Mouse (Mus musculus) neural tube, embryonic 12.5 days (tissue): Measurements from ENCODE around the gene Tfip11. TPM values are rescaled to one million over a fixed set of nuclear protein-coding genes. Genes with fewer than 3 reads are reported as not detected.

Experiments
- ATAC-seq: fragments of 200-750 bp; cut with Nextera tagmentation; 2 replicates; pipeline ENCODE4 v1.8.0; 2017; ENCODE audit warnings: low read depth, mild to moderate bottlenecking, moderate TSS enrichment, moderate library complexity; ENCODE audit not compliant: low FRiP score
- H3K27ac ChIP-seq: fragments of 300-500 bp; sonication (generic); 2 replicates; pipeline ENCODE4 v1.5.1; 2016
- H3K27me3 ChIP-seq: fragments of 300-500 bp; sonication (generic); replicated peaks from 2 replicates; pipeline ENCODE4 v1.6.1; 2016; ENCODE audit warnings: mild to moderate bottlenecking
- H3K36me3 ChIP-seq: fragments of 300-500 bp; sonication (generic); 2 replicates; pipeline ENCODE4 v1.6.1; 2016; ENCODE audit warnings: mild to moderate bottlenecking
- H3K4me1 ChIP-seq: fragments of 300-500 bp; sonication (generic); 2 replicates; pipeline ENCODE4 v1.6.1; 2016
- H3K4me2 ChIP-seq: fragments of 300-500 bp; sonication (generic); replicated peaks from 2 replicates; pipeline ENCODE4 v1.6.1; 2016; ENCODE audit warnings: mild to moderate bottlenecking
- H3K4me3 ChIP-seq: fragments of 300-500 bp; sonication (generic); 2 replicates; pipeline ENCODE4 v1.5.1; 2016
- H3K9ac ChIP-seq: fragments of 300-500 bp; sonication (generic); 2 replicates; pipeline ENCODE4 v1.6.1; 2016; ENCODE audit warnings: mild to moderate bottlenecking
- H3K9me3 ChIP-seq: fragments of 300-500 bp; sonication (generic); 2 replicates; pipeline ENCODE4 v1.6.1; 2016; ENCODE audit warnings: mild to moderate bottlenecking
- WGBS: fragments of 180-500 bp; shearing (Covaris S2); methylation state at CpG from one replicate; pipeline ENCODE4 v1.1.7; 2016; 5-methylcytosine and 5-hydroxymethylcytosine counted together
- polyA plus RNA-seq: library from polyadenylated mRNA; unstranded; fragments of >200 nt; fragmentation: Nextera tagmentation; extraction: Ambion mirVana; gene quantifications from 2 replicates; pipeline ENCODE4 v1.2.1, GENCODE M21; 2016

Tfip11 gene
- polyA plus RNA-seq, 1 experiment from 2014 or later: 40.3 TPM

DNA sequence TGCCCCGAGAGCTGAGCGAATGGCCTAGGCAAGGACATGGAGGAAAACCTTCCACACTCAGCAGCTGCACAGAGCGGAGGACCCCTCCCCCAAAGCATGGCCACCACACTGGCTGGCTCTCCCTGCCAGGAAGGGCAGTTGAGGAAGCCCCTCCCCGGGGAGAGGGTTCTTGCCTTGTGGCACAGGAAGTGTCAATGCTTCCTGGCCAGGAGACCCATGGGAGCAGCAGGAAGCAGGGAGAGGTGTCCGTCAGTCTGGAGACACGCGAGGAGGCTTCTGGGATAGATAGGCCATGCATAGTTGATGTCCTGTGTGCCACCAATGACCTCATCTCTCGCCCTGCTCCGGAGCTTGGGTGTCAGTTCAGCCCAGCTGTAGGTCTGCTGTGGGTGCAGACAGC is 30.2 kb downstream of the Tfip11 start:
- no peak overlapping the region for H3K4me3 ChIP-seq
- no peak overlapping the region for H3K4me2 ChIP-seq
- H3K27me3 ChIP-seq: no peaks in the 10 kb centered on the region
- no peak overlapping the region for H3K27ac ChIP-seq
- no peaks in the 10 kb centered on the region for H3K4me1 ChIP-seq
- WGBS: 92% methylated on average over 9 of the region's 9 CpGs
- no peak overlapping the region for H3K9ac ChIP-seq
- peaks cover 52% of the 10 kb centered on the region for H3K36me3 ChIP-seq
- H3K9me3 ChIP-seq: no peaks in the 10 kb centered on the region
- no peak for ATAC-seq

GRCm38 (mm10) chr5:112359520-112359919 is 33.4 kb downstream of the Tfip11 start:
- peaks cover 45% of the 10 kb centered on the region for H3K36me3 ChIP-seq
- no peak overlapping the region for H3K27ac ChIP-seq
- no peaks in the 10 kb centered on the region for H3K27me3 ChIP-seq
- H3K9ac ChIP-seq: no peak overlapping the region
- H3K4me2 ChIP-seq: no peak overlapping the region
- 90% methylated on average over 4 of the region's 4 CpGs for WGBS
- no peak overlapping the region for H3K4me3 ChIP-seq
- 0 out of 2 replicates have a peak, but pooled peaks cover 5% of the 10 kb centered on the region for H3K9me3 ChIP-seq
- H3K4me1 ChIP-seq: no peaks in the 10 kb centered on the region
- no peak for ATAC-seq

DNA sequence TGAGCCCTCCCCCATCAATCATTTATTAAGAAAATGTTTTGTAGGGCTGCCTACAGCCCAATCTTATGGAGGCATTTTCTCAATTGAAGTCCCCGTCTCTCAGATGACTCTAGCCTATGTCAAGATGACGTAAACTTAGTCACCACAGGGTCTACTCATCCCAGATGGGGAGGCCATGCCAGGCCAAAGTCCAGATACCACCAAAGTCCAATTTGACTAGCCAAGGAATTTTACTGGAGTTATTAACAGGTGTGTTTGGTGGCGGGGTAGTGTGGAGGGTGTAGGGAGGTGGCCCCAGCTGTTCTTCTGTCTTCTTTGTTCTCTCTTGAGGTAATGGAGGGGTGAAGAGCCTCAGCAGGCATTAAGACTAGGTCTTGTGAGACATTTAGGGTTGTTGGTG is 33.9 kb downstream of the Tfip11 start:
- no peaks in the 10 kb centered on the region for H3K4me1 ChIP-seq
- no peak overlapping the region for H3K4me2 ChIP-seq
- 0 out of 2 replicates have a peak, but pooled peaks cover 5% of the 10 kb centered on the region for H3K9me3 ChIP-seq
- no peak overlapping the region for H3K27ac ChIP-seq
- H3K36me3 ChIP-seq: peaks cover 45% of the 10 kb centered on the region
- no peak overlapping the region for H3K4me3 ChIP-seq
- whole genome bisulfite sequencing: 78% methylated on average over 3 of the region's 3 CpGs
- H3K9ac ChIP-seq: no peak overlapping the region
- H3K27me3 ChIP-seq: no peaks in the 10 kb centered on the region
- ATAC-seq: no peak

- ATAC-seq: no peak
- WGBS: 62% methylated on average over 10 of the region's 10 CpGs
Measured at GRCm38 (mm10) chr5:112364184-112364797, 38.1 kb downstream of the Tfip11 start.

GRCm38 (mm10) chr5:112366879-112367278 is 40.7 kb downstream of the Tfip11 start:
- H3K27ac ChIP-seq: no peak overlapping the region
- ATAC-seq: no peak
- H3K36me3 ChIP-seq: peaks cover 78% of the 10 kb centered on the region
- H3K27me3 ChIP-seq: no peaks in the 10 kb centered on the region
- H3K4me3 ChIP-seq: no peak overlapping the region
- 0 out of 2 replicates have a peak, but pooled peaks cover 3% of the 10 kb centered on the region for H3K9me3 ChIP-seq
- 96% methylated on average over 6 of the region's 6 CpGs for WGBS
- no peak overlapping the region for H3K4me2 ChIP-seq
- no peak overlapping the region for H3K9ac ChIP-seq
- peaks cover 26% of the 10 kb centered on the region for H3K4me1 ChIP-seq

More at GRCm38 (mm10) chr5:112364184-112364797, 38.1 kb downstream of the Tfip11 start:
- Histone ChIP-seq H3K27me3 (no peaks in the 10 kb centered on the region), H3K9ac (no peak overlapping the region), H3K9me3 (0 out of 2 replicates have a peak, but pooled peaks cover 5% of the 10 kb centered on the region), H3K36me3 (peaks cover 60% of the 10 kb centered on the region), H3K4me3 (no peak overlapping the region), H3K4me2 (no peak overlapping the region), H3K4me1 (0 out of 2 replicates have a peak, but pooled peaks cover 1% of the 10 kb centered on the region), H3K27ac (no peak overlapping the region)

GRCm38 (mm10) chr5:112367338-112367737 is 41.2 kb downstream of the Tfip11 start:
- Histone ChIP-seq H3K4me1 (peaks cover 30% of the 10 kb centered on the region), H3K27ac (no peak overlapping the region), H3K9ac (no peak overlapping the region), H3K9me3 (no peaks in the 10 kb centered on the region), H3K27me3 (no peaks in the 10 kb centered on the region), H3K36me3 (peaks cover 74% of the 10 kb centered on the region), H3K4me3 (no peak overlapping the region), H3K4me2 (no peak overlapping the region)
- 85% methylated on average over 4 of the region's 4 CpGs for WGBS
- ATAC-seq: no peak

DNA sequence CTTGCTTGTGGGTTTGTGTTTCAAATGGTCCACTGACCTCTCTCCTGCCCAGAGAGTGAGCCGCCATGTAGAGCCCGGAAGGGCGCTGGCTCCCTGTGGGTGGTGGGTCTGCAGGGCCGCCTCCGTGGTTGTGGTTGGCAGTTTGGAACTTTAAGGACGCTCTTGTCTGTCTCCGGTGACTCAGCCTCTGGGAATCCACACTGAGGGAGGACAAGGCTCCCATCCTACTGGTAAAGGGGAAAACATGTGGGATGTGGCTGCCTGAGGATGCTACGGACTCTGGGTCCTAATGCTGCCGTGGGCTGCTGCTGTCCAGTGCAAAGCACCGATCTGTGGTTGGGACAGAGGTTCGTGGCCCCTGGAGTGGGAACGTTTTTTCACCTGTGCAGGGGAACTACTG is 41.8 kb downstream of the Tfip11 start:
- no peak overlapping the region for H3K9ac ChIP-seq
- peaks cover 74% of the 10 kb centered on the region for H3K36me3 ChIP-seq
- no peak for ATAC-seq
- H3K4me2 ChIP-seq: no peak overlapping the region
- WGBS: 92% methylated on average over 12 of the region's 12 CpGs
- H3K9me3 ChIP-seq: no peaks in the 10 kb centered on the region
- no peak overlapping the region for H3K4me3 ChIP-seq
- H3K27ac ChIP-seq: no peak overlapping the region
- peaks cover 36% of the 10 kb centered on the region for H3K4me1 ChIP-seq
- no peaks in the 10 kb centered on the region for H3K27me3 ChIP-seq

- H3K9me3 ChIP-seq: no peaks in the 10 kb centered on the region
- no peak overlapping the region for H3K4me2 ChIP-seq
- H3K36me3 ChIP-seq: peaks cover 72% of the 10 kb centered on the region
- H3K4me1 ChIP-seq: peaks cover 39% of the 10 kb centered on the region
- no peaks in the 10 kb centered on the region for H3K27me3 ChIP-seq
- 71% methylated on average over 10 of the region's 10 CpGs for WGBS
- no peak overlapping the region for H3K4me3 ChIP-seq
- H3K9ac ChIP-seq: no peak overlapping the region
- no peak overlapping the region for H3K27ac ChIP-seq
- no peak for ATAC-seq
Measured at GRCm38 (mm10) chr5:112368666-112369065, 42.5 kb downstream of the Tfip11 start.

GRCm38 (mm10) chr5:112369326-112369725 is 43.2 kb downstream of the Tfip11 start:
- no peak for ATAC-seq
- no peak overlapping the region for H3K9ac ChIP-seq
- no peak overlapping the region for H3K4me3 ChIP-seq
- H3K9me3 ChIP-seq: no peaks in the 10 kb centered on the region
- 82% methylated on average over 13 of the region's 13 CpGs for WGBS
- no peaks in the 10 kb centered on the region for H3K27me3 ChIP-seq
- peaks cover 71% of the 10 kb centered on the region for H3K36me3 ChIP-seq
- H3K4me2 ChIP-seq: no peak overlapping the region
- H3K4me1 ChIP-seq: peaks cover 39% of the 10 kb centered on the region
- H3K27ac ChIP-seq: no peak overlapping the region

GRCm38 (mm10) chr5:112370236-112370813 is 44.2 kb downstream of the Tfip11 start:
- Histone ChIP-seq H3K9me3 (no peaks in the 10 kb centered on the region), H3K36me3 (peaks cover 70% of the 10 kb centered on the region), H3K9ac (no peak overlapping the region), H3K27me3 (no peaks in the 10 kb centered on the region), H3K4me1 (peaks cover 39% of the 10 kb centered on the region), H3K4me2 (no peak overlapping the region), H3K27ac (no peak overlapping the region), H3K4me3 (no peak overlapping the region)
- no peak for ATAC-seq
- 90% methylated on average over 12 of the region's 12 CpGs for WGBS

DNA sequence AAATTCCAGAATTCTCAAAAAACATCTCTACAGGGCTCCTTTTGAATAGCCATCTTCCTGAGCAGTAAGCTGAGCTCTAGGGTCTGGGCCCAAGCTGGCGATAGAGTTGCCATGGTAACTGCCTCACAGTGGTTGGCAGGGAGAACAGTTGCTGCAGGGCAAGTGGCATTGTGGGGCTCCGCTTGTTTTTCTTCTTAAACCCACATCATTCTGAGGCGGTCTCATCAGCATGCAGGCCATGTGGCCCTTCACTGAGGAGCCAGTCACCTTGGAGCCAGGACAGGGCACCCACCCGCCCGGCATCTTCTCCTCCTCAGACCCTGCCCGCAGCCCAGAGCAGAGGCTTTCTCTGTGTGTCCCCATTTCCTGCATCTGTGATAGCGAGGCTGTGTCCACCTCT is 45.8 kb downstream of the Tfip11 start:
- Histone ChIP-seq H3K9ac (peak overlapping the region; percentile 41), H3K4me3 (no peak overlapping the region), H3K4me1 (peaks cover 39% of the 10 kb centered on the region), H3K36me3 (peaks cover 73% of the 10 kb centered on the region), H3K27me3 (no peaks in the 10 kb centered on the region), H3K27ac (peak overlapping the region; percentile 68), H3K9me3 (no peaks in the 10 kb centered on the region), H3K4me2 (peak overlapping the region; percentile 44)
- 25% methylated on average over 7 of the region's 7 CpGs for WGBS
- ATAC-seq: peak; percentile 90

DNA sequence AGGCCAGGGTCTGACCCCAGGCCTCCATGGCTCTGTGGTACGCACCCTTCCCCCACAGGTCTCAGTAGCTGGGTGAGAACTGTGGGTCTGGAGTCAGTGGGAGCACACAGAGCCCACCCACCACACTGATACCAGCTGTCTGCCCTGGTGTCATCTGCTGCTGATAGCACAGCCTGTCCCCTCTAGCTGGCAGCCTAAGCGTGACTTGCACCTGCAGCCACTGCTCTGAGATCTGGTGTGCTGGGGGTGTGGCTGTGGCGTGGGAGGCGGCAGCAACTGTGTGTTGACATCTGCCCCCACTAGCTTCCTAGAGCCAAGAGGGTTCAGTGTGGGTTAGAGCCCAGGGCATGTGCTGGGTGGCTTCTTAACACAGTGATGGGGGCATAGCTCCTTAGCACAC is 50.0 kb downstream of the Tfip11 start:
- no peaks in the 10 kb centered on the region for H3K9me3 ChIP-seq
- peaks cover 20% of the 10 kb centered on the region for H3K4me1 ChIP-seq
- H3K4me2 ChIP-seq: no peak overlapping the region
- WGBS: 89% methylated on average over 4 of the region's 4 CpGs
- ATAC-seq: no peak
- no peak overlapping the region for H3K9ac ChIP-seq
- H3K36me3 ChIP-seq: peaks cover 68% of the 10 kb centered on the region
- H3K4me3 ChIP-seq: no peak overlapping the region
- H3K27me3 ChIP-seq: no peaks in the 10 kb centered on the region
- no peak overlapping the region for H3K27ac ChIP-seq

DNA sequence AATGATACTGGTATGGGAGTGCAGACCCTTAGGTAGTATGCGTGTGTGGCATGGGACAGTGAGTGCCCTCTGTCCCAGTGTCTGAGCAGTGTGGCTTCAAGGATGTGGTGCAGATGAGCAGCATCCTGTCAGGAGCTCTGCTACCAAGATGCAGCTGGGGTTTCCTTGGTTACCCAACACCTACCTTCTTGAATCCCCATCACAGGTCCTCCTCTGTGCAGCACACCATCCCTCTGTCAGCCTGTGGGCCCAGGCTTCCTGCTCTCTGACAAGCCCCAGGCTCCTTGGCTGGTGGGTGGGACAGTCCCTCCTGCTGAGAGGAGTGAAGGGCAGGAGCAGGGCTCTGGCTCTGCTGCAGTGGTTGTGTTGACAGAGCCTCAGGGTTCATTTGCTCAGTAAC is 51.2 kb downstream of the Tfip11 start:
- Histone ChIP-seq H3K36me3 (peaks cover 66% of the 10 kb centered on the region), H3K4me2 (no peak overlapping the region), H3K27ac (no peak overlapping the region), H3K9me3 (no peaks in the 10 kb centered on the region), H3K9ac (no peak overlapping the region), H3K4me1 (peaks cover 8% of the 10 kb centered on the region), H3K4me3 (no peak overlapping the region), H3K27me3 (no peaks in the 10 kb centered on the region)
- 84% methylated on average over 1 of the region's 1 CpGs for WGBS
- no peak for ATAC-seq
